Mouse (Mus musculus) forebrain, embryonic 14.5 days (tissue): ENCODE measurements around the gene Dnase1. TPM values are rescaled to one million over a fixed set of nuclear protein-coding genes. Genes with fewer than 3 reads are reported as not detected.

Experiments used
- ATAC-seq: fragments of 200-750 bp; cut with Nextera tagmentation; 2 replicates; pipeline ENCODE4 v1.8.0; 2017; ENCODE audit warnings: mild to moderate bottlenecking, moderate library complexity
- DNase-seq: peaks from one replicate; pipeline ENCODE4 v3.0.0-alpha.2; 2015; ENCODE audit warnings: low spot score
- H3K27ac ChIP-seq: fragments of 300-500 bp; sonication (generic); 2 replicates; pipeline ENCODE4 v1.5.1; 2014; ENCODE audit warnings: low read depth, mild to moderate bottlenecking, control low read depth, low read length, moderate library complexity
- H3K27me3 ChIP-seq: fragments of 300-500 bp; sonication (generic); replicated peaks from 2 replicates; pipeline ENCODE4 v1.6.1; 2014; ENCODE audit warnings: low read length, control low read depth, mixed read lengths; ENCODE audit not compliant: control insufficient read depth, insufficient read depth
- H3K36me3 ChIP-seq: fragments of 300-500 bp; sonication (generic); 2 replicates; pipeline ENCODE4 v1.6.1; 2014; ENCODE audit warnings: low read length, control low read depth; ENCODE audit not compliant: control insufficient read depth, insufficient read depth
- H3K4me1 ChIP-seq: fragments of 300-500 bp; sonication (generic); 2 replicates; pipeline ENCODE4 v1.6.1; 2014; ENCODE audit warnings: antibody characterized with exemption, low read length, control low read depth; ENCODE audit not compliant: control insufficient read depth, insufficient read depth
- H3K4me2 ChIP-seq: fragments of 300-500 bp; sonication (generic); 2 replicates; pipeline ENCODE4 v1.6.1; 2014; ENCODE audit warnings: mild to moderate bottlenecking, control low read depth, low read length
- H3K4me3 ChIP-seq: fragments of 300-500 bp; sonication (generic); 2 replicates; pipeline ENCODE4 v1.5.1; 2014; ENCODE audit warnings: low read depth, low read length, control low read depth
- H3K9ac ChIP-seq: fragments of 300-500 bp; sonication (generic); 2 replicates; pipeline ENCODE4 v1.6.1; 2014; ENCODE audit warnings: mild to moderate bottlenecking, low read length, control low read depth, moderate library complexity
- H3K9me3 ChIP-seq: fragments of 300-500 bp; sonication (generic); replicated peaks from 2 replicates; pipeline ENCODE4 v1.6.1; 2016; ENCODE audit warnings: low read length, control low read depth, mixed read lengths; ENCODE audit not compliant: control insufficient read depth
- WGBS: fragments of 180-500 bp; shearing (Covaris S2); extraction: QIAGEN DNeasy Blood & Tissue Kit; methylation state at CpG from one replicate; pipeline ENCODE4 v1.1.7; 2014; 5-methylcytosine and 5-hydroxymethylcytosine counted together
- polyA plus RNA-seq: library from polyadenylated mRNA; unstranded; fragments of >200 nt; fragmentation: Nextera tagmentation; extraction: Ambion mirVana; gene quantifications from 2 replicates; pipeline ENCODE4 v1.2.1, GENCODE M21; 2014

The Dnase1 gene
- polyA plus RNA-seq, 1 experiment from 2014 or later = 3.3 TPM

GRCm38 (mm10) chr16:4022719-4023118, 14.0 kb upstream of the Dnase1 start:
- Histone ChIP-seq H3K36me3 (no peaks in the 10 kb centered on the region), H3K27ac (no peak overlapping the region), H3K9ac (no peak overlapping the region), H3K9me3 (no peaks in the 10 kb centered on the region), H3K4me1 (no peaks in the 10 kb centered on the region), H3K27me3 (no peaks in the 10 kb centered on the region), H3K4me3 (no peak overlapping the region), H3K4me2 (no peak overlapping the region)
- DNase-seq = no peak
- no peak for ATAC-seq
- whole genome bisulfite sequencing = 82% methylated on average over 4 of the region's 4 CpGs

GRCm38 (mm10) chr16:4026672-4027071, 10.1 kb upstream of the Dnase1 start:
- Histone ChIP-seq H3K9ac (no peak overlapping the region), H3K9me3 (no peaks in the 10 kb centered on the region), H3K27me3 (no peaks in the 10 kb centered on the region), H3K27ac (no peak overlapping the region), H3K36me3 (no peaks in the 10 kb centered on the region), H3K4me2 (no peak overlapping the region), H3K4me1 (no peaks in the 10 kb centered on the region), H3K4me3 (no peak overlapping the region)
- ATAC-seq (no peak), DNase-seq (no peak)
- WGBS = 80% methylated on average over 1 of the region's 1 CpGs

DNA sequence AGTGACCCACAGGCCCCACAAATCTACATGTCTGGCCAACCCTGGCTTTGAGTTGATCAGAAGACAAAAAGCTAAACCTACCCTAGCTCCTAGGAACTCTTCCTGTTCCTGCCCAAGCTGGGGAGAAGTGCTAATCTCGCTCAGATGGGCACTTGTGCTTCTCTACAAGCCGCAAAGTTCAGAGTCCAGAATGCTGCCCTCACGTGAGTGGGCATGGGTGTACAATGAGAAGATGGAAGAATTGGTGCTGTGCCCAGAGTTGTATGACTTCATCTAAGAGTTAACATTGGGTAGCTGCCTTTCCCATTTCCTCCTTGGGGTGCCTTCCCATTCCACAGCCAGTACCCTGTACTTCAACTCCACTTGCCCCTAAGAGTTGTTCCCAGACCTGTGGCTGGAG, 9.5 kb upstream of the Dnase1 start:
- Histone ChIP-seq H3K27me3 (no peaks in the 10 kb centered on the region), H3K4me2 (no peak overlapping the region), H3K9me3 (no peaks in the 10 kb centered on the region), H3K9ac (no peak overlapping the region), H3K27ac (no peak overlapping the region), H3K36me3 (no peaks in the 10 kb centered on the region), H3K4me1 (no peaks in the 10 kb centered on the region), H3K4me3 (no peak overlapping the region)
- DNase-seq (no peak), ATAC-seq (no peak)
- WGBS = 82% methylated on average over 3 of the region's 3 CpGs

DNA sequence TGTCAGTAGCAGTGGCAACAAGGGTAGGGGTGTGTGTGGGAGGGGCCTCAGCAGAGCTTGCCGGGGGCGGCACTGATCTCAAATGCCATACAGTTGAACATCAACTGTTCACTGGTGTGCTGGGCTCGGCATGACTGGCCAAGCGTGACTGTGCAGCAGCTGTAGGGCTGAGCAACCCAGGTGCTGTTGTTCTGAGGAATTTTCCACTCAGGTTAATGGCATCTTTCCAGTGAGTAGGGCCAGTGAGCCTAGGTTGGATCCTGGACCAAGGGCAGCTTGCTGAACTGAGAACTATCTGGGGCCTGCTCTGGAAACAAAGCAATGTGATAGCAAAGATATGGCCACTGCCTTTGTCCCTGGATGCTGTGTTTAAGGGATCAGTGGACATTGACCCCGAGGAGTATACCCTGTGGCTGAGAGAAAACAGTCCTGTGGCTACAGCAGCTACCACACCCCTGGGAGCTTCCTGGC, 7.3 kb upstream of the Dnase1 start:
- no peak for ATAC-seq
- Histone ChIP-seq H3K4me3 (no peak overlapping the region), H3K9me3 (no peaks in the 10 kb centered on the region), H3K27ac (no peak overlapping the region), H3K27me3 (no peaks in the 10 kb centered on the region), H3K36me3 (no peaks in the 10 kb centered on the region), H3K4me2 (no peak overlapping the region), H3K4me1 (no peaks in the 10 kb centered on the region), H3K9ac (no peak overlapping the region)
- WGBS = 82% methylated on average over 5 of the region's 5 CpGs
- DNase-seq = no peak

DNA sequence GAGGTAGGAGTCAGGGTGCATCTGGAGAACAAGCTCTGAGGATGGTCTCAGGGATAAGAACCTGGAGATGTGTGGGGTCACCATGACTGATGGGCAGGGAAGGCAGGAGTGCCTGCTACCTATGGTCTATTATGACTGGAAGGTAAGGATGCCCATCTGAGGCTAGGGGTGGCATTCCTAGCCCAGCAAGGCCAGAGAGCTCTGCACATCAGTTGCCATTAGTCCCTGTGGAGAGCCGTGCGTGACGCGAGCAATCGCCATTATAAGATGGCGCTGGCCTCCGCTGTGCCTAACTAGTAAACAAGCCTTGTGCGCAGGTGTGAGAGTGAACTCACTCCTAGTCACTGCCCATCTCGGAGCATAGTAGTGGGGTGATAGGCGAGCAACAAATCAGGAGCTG, 6.2 kb upstream of the Dnase1 start:
- DNase-seq = no peak
- no peaks in the 10 kb centered on the region for H3K9me3 ChIP-seq
- 94% methylated on average over 10 of the region's 10 CpGs for WGBS
- no peak overlapping the region for H3K27ac ChIP-seq
- H3K4me1 ChIP-seq = no peaks in the 10 kb centered on the region
- H3K4me2 ChIP-seq = no peak overlapping the region
- H3K27me3 ChIP-seq = no peaks in the 10 kb centered on the region
- no peak overlapping the region for H3K4me3 ChIP-seq
- no peaks in the 10 kb centered on the region for H3K36me3 ChIP-seq
- no peak for ATAC-seq
- H3K9ac ChIP-seq = no peak overlapping the region

GRCm38 (mm10) chr16:4031441-4032274, 5.1 kb upstream of the Dnase1 start:
- no peak overlapping the region for H3K4me3 ChIP-seq
- H3K9me3 ChIP-seq = no peaks in the 10 kb centered on the region
- no peaks in the 10 kb centered on the region for H3K4me1 ChIP-seq
- H3K27ac ChIP-seq = no peak overlapping the region
- no peaks in the 10 kb centered on the region for H3K27me3 ChIP-seq
- no peak overlapping the region for H3K9ac ChIP-seq
- peaks cover 2% of the 10 kb centered on the region; the same call in 1 of the 2 replicates for H3K36me3 ChIP-seq
- no peak for DNase-seq
- 83% methylated on average over 4 of the region's 6 CpGs for WGBS
- no peak overlapping the region for H3K4me2 ChIP-seq
- ATAC-seq = no peak

- DNase-seq = no peak
- Histone ChIP-seq H3K4me3 (no peak overlapping the region), H3K27me3 (no peaks in the 10 kb centered on the region), H3K4me1 (no peaks in the 10 kb centered on the region), H3K9ac (no peak overlapping the region), H3K36me3 (peaks cover 8% of the 10 kb centered on the region), H3K4me2 (no peak overlapping the region), H3K9me3 (no peaks in the 10 kb centered on the region), H3K27ac (no peak overlapping the region)
- no peak for ATAC-seq
- WGBS = 86% methylated on average over 6 of the region's 6 CpGs
These were observed 4.4 kb upstream of the Dnase1 start for GRCm38 (mm10) chr16:4032341-4032748.

- WGBS = 71% methylated on average over 5 of the region's 5 CpGs
These were observed 2.8 kb upstream of the Dnase1 start for GRCm38 (mm10) chr16:4033971-4034370.

DNA sequence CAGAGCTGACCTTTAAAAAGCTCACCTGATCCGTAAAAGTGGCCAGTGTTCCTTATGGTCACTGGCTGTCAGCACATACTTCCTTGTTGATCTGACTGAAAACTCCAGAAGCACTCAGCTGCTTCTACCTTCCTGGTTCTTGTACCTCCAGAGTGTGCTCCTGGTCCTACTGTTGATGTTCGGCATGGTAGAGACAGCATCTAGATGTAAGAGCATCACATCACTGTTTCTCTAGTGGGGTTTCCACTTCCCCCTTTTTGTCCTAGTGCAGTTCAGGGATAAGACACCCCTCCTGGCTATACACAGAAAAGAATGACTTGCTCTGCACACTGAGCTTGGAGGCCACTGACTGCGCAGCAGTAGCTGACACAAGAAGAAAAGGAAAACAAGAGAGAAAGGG, 2.3 kb upstream of the Dnase1 start:
- peaks cover 30% of the 10 kb centered on the region for H3K36me3 ChIP-seq
- no peak overlapping the region for H3K27ac ChIP-seq
- DNase-seq (no peak), ATAC-seq (no peak)
- no peaks in the 10 kb centered on the region for H3K27me3 ChIP-seq
- H3K4me2 ChIP-seq = no peak overlapping the region
- WGBS = 83% methylated on average over 3 of the region's 3 CpGs
- H3K4me3 ChIP-seq = no peak overlapping the region
- H3K4me1 ChIP-seq = no peaks in the 10 kb centered on the region
- H3K9me3 ChIP-seq = no peaks in the 10 kb centered on the region
- H3K9ac ChIP-seq = no peak overlapping the region

More at GRCm38 (mm10) chr16:4033971-4034370, 2.8 kb upstream of the Dnase1 start:
- Histone ChIP-seq H3K36me3 (peaks cover 25% of the 10 kb centered on the region), H3K9ac (no peak overlapping the region), H3K9me3 (no peaks in the 10 kb centered on the region), H3K27me3 (no peaks in the 10 kb centered on the region), H3K4me1 (no peaks in the 10 kb centered on the region), H3K4me2 (no peak overlapping the region), H3K27ac (no peak overlapping the region), H3K4me3 (no peak overlapping the region)
- DNase-seq (no peak), ATAC-seq (no peak)
